Mouse (Mus musculus): ENCODE results near the gene Jazf1.

DNA sequence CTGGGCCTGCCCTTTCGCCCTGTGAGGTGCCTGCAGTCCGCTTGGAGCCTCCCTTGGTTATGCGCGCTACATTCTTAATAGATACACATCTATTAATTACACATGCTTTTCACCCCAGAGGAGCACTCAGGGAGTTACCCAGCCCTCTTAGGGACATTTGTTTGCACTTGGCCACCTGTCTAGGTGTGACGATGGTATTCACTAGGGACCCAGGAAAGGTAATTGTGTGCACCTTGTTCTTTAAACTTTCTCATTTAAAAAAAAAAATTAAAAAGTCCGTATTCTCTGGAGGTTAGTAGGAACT lies 396 bp upstream of the Jazf1 start:
- no peak for TF ChIP-seq CTCF (conservative IDR thresholded peaks at IDR 0.05; ENCODE audit: low read length)
- TF ChIP-seq POU5F1 (IDR thresholded peaks at IDR 0.05; ENCODE audit: borderline replicate concordance, low read length): no peak
- no peak for TF ChIP-seq NANOG (IDR thresholded peaks at IDR 0.05; ENCODE audit: borderline replicate concordance, low read length)
